Mouse (Mus musculus) bone marrow, adult 2 months (tissue): ENCODE measurements around the gene Trim43a.
"Not testable (repeated sequence)": the region's sequence is repeated elsewhere in the genome, so short reads cannot be mapped to it uniquely, and the experiment has no call there.

Experiments
- CTCF ChIP-seq: fragments of 200-500 bp; IDR thresholded peaks from 2 replicates; pipeline ENCODE4 v1.5.1; 2011; ENCODE audit warnings: low read length, control low read depth; ENCODE audit not compliant: control insufficient read depth, insufficient read depth
- POLR2A ChIP-seq: fragments of 200-500 bp; IDR thresholded peaks from 2 replicates; pipeline ENCODE4 v1.6.1; 2011; ENCODE audit warnings: low read depth, mild to moderate bottlenecking, control low read depth, low read length, borderline replicate concordance; ENCODE audit not compliant: control insufficient read depth

DNA sequence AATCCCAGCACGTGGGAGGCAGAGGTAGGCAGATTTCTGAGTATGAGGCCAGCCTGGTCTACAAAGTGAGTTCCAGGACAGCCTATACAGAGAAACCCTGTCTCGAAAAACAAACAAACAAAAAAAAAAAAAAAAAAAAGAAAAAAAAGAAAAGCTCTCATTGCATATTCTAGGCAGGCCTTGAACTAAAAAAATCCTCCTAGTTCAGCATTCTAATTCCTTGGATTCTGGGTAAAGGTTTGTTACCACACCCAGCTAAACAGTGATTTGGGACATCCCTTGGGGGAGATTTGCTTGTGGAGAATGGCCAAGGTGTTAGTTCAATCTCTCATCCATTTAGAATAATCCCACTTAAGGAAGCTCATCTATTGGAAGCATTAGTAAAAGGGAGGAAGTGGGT is at the start of gene Trim43a:
- not testable (repeated sequence) for TF ChIP-seq CTCF, POLR2A
